Mouse (Mus musculus) frontal cortex, adult 2 months (tissue): ENCODE results near the gene Mcrip2. TPM values are rescaled to one million over a fixed set of nuclear protein-coding genes. Genes with fewer than 3 reads are reported as not detected.

Source experiments
- DNase-seq, 2 experiments: peaks; one replicate each; pipeline ENCODE4 v3.0.0; 2022; ENCODE audit warnings: low spot score in 1 of 2; ENCODE audit errors: extremely low spot score in 1 of 2
- polyA plus RNA-seq: library from polyadenylated mRNA; depleted of rRNA; stranded (reverse); fragments of >200 nt; gene quantifications from 2 replicates; pipeline ENCODE4 v1.2.3, GENCODE M21; 2012

The Mcrip2 gene
- polyA plus RNA-seq, 1 experiment, result 28.8 TPM

DNA sequence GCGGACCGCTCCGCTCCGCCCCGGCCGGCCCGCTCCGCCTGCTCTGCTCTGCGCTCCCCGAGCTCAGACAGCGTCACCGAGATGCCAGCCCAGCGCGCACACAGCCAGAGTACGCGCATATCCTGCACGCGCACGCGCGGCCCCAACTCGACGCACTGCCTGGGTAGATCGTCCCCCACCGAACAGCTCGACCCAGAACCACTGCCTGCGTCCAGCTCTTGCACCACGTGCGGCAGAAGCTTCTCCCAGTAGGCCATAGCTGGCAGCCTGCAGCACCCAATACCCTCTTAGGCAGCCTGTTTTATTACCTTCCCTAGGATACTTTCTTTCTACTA lies 31.5 kb downstream of the Mcrip2 start, which contains the start of gene Rhbdl1:
Gene Rhbdl1, minus strand, starts transcription at position 220 of the 335 bp plus-strand sequence.
- peak in 1 of 2 experiments; percentile 89 for DNase-seq

- DNase-seq, result peak in 1 of 2 experiments; percentile 29
Measured at GRCm38 (mm10) chr17:25836397-25837075, 32.0 kb downstream of the Mcrip2 start.

DNA sequence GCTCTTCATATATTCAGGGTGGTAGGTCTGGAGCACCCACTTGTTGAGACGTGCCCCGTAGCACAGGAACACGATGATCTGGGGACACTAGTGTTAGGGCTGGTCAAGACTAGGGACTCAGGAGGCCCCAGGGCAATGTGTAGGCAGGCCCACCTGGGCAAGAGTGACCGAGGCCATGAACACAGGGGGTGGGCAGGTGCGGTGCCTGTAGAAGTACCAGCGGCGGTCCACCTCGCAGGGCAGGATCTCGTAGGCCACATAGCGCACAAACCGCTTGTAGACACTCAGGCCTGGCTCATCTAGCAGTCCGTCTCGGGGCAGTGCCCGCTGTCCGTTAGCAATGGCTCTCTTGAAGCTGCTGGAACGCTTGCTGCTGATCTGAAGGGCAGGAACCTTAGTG lies 32.7 kb downstream of the Mcrip2 start:
- no peak for DNase-seq

GRCm38 (mm10) chr17:25835301-25835700 lies 33.3 kb downstream of the Mcrip2 start:
- no peak for DNase-seq

GRCm38 (mm10) chr17:25834595-25835222 lies 33.9 kb downstream of the Mcrip2 start:
- DNase-seq, result no peak

DNA sequence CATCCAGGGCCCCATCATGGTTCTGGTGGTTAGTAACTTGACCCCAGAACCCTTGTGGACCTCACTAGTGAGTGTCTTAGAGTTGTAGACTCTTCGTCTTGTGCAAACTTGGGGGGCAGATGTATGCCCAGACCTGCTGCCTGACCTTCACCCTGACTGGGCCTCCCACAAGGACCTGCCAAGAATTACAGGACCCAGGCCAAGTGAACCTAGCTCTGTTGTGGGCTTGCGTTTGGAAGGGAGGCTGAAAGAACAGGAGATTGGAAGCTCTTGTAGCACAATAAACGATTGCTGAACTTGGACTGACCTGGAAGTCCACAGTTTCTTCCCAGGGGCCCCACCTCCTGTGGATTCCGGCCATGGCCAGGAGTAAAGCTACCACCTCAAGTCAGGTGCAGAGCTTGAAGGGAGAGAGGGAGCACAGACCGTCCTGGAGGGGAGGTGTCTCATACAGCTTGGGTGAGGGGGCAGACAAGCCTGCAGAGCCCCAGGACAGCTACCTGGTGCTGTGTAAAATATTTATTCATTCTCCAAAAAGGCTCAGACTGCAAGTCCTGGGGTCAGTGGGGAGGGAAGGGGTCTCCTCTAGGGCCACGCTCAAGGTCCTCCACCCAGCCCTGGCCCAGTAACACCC lies 34.5 kb downstream of the Mcrip2 start:
- no peak for DNase-seq

- peak; percentile 83 to 84 for DNase-seq
Measured at GRCm38 (mm10) chr17:25833291-25833663, 35.3 kb downstream of the Mcrip2 start, which contains the start of gene Stub1. Stub1 (minus strand) TSS chr17:25833404.

GRCm38 (mm10) chr17:25832436-25833290 lies 35.9 kb downstream of the Mcrip2 start:
- DNase-seq, result peak; percentile 98 to 99

DNA sequence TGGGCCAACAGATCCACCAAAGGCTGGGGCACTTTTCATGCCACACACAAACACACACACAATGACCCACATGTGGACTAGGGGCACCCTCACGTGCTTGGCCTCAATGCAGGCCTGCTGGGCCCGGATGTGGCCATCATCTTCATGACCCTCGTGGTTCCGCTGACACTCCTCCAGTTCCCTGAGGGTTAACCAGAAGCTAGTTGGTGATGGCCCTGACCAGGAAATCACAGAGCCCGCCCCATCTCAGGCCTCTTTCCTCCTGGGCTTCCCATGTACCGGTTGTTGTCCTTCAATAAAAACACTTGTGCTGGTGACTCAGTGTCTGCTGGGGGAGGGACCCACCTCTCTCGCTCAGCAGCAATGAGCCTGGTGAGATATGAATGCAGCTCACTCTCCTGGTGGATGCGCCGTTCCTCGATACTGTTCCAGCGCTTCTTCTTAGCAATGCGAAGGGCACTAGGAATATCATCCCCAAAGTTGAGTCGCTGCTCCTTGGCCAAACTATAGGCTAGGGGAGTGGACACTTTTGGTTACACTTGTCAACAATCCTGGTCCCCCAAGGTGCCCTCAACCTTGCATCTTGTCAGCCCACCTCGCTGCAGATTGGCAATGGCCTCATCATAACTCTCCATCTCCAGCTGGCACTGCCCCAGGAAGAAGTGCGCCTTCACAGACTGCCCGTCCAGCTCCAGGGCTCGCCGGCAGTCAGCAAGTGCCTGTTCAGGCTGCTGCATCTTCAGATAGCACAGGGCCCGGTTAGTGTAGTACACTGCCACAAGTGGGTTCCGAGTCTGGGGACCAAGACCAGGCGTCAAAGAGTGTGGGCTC lies 36.9 kb downstream of the Mcrip2 start:
- DNase-seq, result no peak

- DNase-seq, result no peak
Measured at GRCm38 (mm10) chr17:25830806-25831431, 37.6 kb downstream of the Mcrip2 start.

DNA sequence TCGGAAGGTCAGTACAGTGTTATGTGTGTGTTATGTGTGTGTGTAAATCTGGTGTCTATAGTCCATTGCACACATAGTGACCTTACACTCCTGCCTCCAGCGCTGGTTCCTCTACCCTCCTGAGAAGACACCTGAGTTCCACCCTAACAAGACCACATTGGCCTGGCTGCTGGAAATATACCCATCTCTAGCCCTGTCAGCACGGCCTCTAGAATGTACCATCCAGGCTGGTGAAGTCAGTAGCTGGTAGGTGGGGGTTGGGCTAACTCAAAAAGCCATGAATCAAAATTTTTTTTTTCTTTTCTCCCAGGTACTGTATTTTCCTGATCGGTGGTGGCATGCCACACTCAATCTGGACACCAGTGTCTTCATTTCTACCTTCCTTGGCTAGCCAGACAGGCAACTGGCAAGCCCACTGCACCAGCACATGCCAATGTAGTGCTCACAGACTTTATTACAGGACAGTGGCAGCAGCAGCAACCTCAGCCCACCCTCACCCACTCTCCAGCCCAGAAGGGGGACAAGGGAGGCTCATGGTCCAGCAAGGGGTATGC lies 38.3 kb downstream of the Mcrip2 start:
- no peak for DNase-seq

DNA sequence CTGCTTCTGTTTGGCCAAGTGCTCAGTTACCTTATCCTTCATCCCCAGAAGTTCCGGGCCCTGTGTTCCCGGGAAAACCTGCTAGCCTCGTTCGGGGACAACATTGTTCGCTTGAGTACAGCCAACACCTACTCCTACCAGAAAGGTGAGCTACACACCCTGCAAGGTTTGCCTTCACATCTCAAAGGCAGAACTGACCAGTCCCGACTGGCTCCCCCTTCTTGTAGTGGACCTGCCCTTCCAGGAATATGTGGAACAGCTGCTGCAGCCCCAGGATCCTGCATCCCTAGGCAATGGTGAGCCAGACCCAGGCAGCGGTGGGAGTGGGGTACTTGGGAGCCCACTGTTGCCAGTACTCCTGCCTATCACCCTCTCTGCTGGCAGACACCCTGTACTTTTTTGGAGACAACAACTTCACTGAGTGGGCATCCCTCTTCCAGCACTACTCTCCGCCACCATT lies 39.0 kb downstream of the Mcrip2 start:
- no peak for DNase-seq

- DNase-seq, result peak in 1 of 2 experiments; percentile 89
Measured at GRCm38 (mm10) chr17:25828712-25829557, 39.6 kb downstream of the Mcrip2 start, which contains the start of gene Jmjd8. Jmjd8 (plus strand) TSS chr17:25828867.

- no peak for DNase-seq
Measured at GRCm38 (mm10) chr17:25828223-25828594, 40.4 kb downstream of the Mcrip2 start.

DNA sequence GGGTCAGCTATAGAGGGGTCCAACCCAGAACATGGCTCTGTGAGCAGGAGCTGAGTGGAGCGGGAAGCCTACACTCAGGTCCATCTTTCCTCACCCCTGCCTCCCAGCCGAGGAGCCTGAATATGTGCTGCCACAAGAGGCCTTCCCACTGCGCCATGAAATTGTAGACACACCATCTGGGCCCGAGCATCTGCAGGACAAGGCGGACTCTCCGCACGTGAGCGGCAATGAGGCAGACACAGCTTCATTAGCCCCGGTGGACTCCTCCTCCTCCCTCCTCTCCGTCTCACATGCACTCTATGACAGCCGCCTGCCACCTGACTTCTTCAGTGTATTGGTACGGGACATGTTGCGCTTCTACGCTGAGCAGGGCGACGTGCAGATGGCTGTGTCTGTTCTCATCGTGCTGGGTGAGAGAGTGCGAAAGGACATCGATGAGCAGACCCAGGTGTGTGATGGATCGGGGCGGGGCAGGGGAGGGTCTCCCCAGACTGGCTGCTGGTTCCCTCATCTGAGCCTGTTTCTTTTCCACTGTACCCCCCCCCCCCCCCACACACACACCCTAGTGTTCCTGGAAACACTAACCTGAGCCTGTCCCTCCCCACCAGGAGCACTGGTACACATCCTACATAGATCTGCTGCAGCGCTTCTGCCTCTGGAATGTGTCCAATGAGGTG lies 40.9 kb downstream of the Mcrip2 start:
- DNase-seq, result no peak

- DNase-seq, result no peak
Measured at GRCm38 (mm10) chr17:25827011-25827410, 41.6 kb downstream of the Mcrip2 start.

GRCm38 (mm10) chr17:25825984-25826570 lies 42.5 kb downstream of the Mcrip2 start:
- DNase-seq, result no peak
